Mouse (Mus musculus): Measurements from ENCODE around the gene Med13.
"Not testable (repeated sequence)": the region's sequence is repeated elsewhere in the genome, so short reads cannot be mapped to it uniquely, and the experiment has no call there.

Gene Med13

DNA sequence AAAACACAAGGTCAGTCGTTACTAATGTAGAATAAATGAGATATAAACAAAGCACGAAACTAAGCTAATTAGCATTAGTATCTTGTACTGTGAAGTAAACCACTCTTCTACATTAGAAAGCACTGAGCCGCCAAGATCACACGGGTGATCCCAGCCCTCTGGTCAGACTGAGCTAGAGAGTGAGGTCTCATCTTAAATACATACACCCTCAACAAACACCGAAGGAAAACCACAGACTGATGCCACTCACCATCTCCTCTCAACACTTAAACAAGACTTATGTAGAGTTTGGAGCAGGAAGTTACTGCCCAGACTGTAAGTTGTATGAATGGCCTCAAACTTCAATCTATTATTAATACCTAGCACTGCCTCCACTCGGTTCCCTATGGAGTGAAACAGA is 47.1 kb downstream of the Med13 start:
- no peak for DNase-seq (ENCODE audit: low spot score in 2 of 2)

DNA sequence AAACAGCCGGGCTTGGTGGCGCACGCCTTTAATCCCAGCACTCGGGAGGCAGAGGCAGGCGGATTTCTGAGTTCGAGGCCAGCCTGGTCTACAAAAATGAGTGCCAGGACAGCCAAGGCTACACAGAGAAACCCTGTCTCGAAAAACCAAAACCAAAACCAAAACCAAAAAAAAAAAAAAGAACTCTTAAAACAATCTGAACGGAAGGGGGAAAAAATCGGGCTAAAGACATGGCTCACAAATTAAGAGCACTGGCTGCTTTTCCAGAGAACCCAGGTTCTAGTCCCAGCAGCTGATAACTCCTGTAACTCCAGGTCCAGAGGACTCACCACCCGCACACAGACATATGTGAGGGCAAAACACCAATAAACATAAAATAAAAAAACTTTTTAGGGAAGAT is 65.2 kb downstream of the Med13 start:
- not testable (repeated sequence) for DNase-seq (ENCODE audit: low spot score in 2 of 2)

- DNase-seq (ENCODE audit: low spot score in 2 of 2): no peak
Measured at GRCm38 (mm10) chr11:86291714-86292113, 65.7 kb downstream of the Med13 start.

- no peak for DNase-seq (ENCODE audit: low spot score in 2 of 2)
Measured at GRCm38 (mm10) chr11:86285729-86286128, 71.7 kb downstream of the Med13 start.

GRCm38 (mm10) chr11:86278442-86279102 is 78.8 kb downstream of the Med13 start:
- no peak for DNase-seq (ENCODE audit: low spot score in 2 of 2)

- peak; percentile 94 to 96 for DNase-seq (ENCODE audit: low spot score in 2 of 2)
Measured at GRCm38 (mm10) chr11:86257460-86258076, 99.8 kb downstream of the Med13 start, which contains the start of gene Ints2. Ints2 (minus strand) TSS chr11:86257575.

GRCm38 (mm10) chr11:86257054-86257453 is 100.3 kb downstream of the Med13 start:
- peak; percentile 25 to 48 for DNase-seq (ENCODE audit: low spot score in 2 of 2)

DNA sequence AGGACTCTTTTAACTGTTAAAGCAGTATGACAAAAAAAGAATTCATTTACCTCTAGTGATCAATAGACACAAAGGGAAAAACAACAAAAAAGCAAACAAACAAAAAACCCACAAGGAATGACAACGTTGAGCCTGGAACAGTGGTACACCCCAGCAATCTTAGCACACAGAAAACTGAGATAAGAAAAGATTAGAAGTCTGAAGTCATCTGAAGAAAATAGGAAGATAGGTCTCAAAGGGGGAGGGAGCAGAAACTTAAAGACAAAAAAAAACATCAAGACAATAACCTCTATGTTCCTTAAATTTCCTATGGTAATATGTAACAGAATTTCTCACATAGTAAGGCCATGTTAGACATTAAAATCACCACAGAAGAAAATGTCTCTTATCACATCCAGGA is 104.1 kb downstream of the Med13 start:
- no peak for DNase-seq (ENCODE audit: low spot score in 2 of 2)

DNA sequence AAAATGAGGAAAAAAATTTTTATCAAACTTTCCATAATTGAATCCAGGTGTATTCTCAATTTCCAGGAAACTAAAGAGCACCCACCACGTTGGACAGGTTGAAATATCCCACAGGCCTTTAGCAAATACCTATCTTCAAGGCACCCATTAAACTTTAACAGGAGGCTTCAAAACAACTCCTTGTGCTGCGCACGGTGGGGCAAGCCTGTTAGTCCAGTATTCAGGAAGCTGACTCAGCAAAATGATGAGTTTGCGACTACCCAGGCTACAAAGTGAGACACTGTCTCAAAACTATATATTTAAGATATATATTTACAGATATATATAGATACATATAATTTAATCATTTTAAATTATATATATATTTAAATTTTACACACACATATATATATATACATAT is 125.0 kb downstream of the Med13 start:
- DNase-seq (ENCODE audit: low spot score in 2 of 2): no peak

DNA sequence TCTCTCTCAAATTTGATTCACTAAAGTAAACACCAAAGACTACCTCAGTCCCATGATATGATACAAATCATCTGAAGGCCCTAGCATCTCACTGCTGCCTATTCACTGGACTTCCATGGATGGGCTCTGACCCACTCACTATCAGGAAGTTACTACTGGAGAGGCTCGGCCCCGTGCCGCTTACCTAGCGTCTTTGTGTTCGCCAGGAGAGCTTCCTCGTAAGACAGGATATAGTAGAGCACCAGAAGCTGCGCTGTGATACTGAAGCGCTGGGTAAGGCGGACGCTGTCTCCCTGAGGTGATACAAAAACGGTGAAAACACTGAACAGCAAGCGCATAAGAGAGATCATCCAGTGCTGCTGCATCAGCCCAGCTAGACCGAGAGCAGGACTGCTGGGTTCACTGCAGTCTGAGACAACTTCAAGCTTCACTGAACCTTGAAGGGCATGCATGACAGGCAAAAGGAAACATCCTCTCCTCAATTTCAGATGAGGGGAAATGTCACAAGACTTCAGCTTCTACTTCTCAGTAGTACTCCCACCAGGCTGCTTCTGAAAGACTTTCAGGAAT is 125.5 kb downstream of the Med13 start:
- DNase-seq (ENCODE audit: low spot score in 2 of 2): no peak

- no peak for DNase-seq (ENCODE audit: low spot score in 2 of 2)
Measured at GRCm38 (mm10) chr11:86226646-86227180, 130.7 kb downstream of the Med13 start.

DNA sequence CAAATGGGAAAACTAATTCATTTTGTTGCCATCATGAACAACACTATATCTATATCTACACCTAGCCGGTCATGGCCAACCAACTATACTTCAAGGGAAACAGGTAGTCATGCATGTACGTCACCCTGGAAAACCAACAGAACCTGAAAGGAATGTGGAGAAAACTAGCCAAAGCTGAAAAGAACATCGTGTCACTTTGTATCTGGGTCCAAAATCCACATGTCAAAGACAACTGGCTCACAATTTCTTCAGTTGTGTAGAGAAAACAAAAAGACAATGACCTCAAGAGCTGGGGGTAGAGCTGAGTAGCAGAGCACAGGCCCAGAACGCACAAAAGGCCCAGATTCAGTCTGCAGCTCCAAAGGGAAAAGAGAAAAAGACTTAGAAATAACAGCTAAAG is 131.6 kb downstream of the Med13 start:
- no peak for DNase-seq (ENCODE audit: low spot score in 2 of 2)
